Mouse (Mus musculus) ZHBTc4 (cell line): ENCODE results near the gene Sgip1.

Experiments used
- DNase-seq: peaks from one replicate; pipeline ENCODE4 v3.0.0-alpha.2; 2011; ENCODE audit warnings: low read depth, low spot score

The Sgip1 gene

GRCm38 (mm10) chr4:102899683-102900082 is 158.6 kb downstream of the Sgip1 start:
- no peak for DNase-seq

- no peak for DNase-seq
Observed at GRCm38 (mm10) chr4:102900166-102900565, 159.1 kb downstream of the Sgip1 start.

GRCm38 (mm10) chr4:102907843-102908427 is 166.8 kb downstream of the Sgip1 start:
- DNase-seq: no peak

GRCm38 (mm10) chr4:102910191-102910590 is 169.1 kb downstream of the Sgip1 start:
- DNase-seq: no peak

- DNase-seq: no peak
Observed at GRCm38 (mm10) chr4:102913176-102913575, 172.1 kb downstream of the Sgip1 start.

- DNase-seq: no peak
Observed at GRCm38 (mm10) chr4:102913700-102914327, 172.7 kb downstream of the Sgip1 start.

GRCm38 (mm10) chr4:102918191-102918590 is 177.1 kb downstream of the Sgip1 start:
- DNase-seq: no peak

- no peak for DNase-seq
Observed at GRCm38 (mm10) chr4:102929491-102929890, 188.4 kb downstream of the Sgip1 start.

GRCm38 (mm10) chr4:102930679-102931078 is 189.6 kb downstream of the Sgip1 start:
- DNase-seq: no peak

- no peak for DNase-seq
Observed at GRCm38 (mm10) chr4:102940266-102940665, 199.2 kb downstream of the Sgip1 start.

GRCm38 (mm10) chr4:102940738-102941137 is 199.6 kb downstream of the Sgip1 start:
- DNase-seq: no peak

GRCm38 (mm10) chr4:102944325-102944724 is 203.2 kb downstream of the Sgip1 start:
- no peak for DNase-seq

- DNase-seq: no peak
Observed at GRCm38 (mm10) chr4:102952476-102952875, 211.4 kb downstream of the Sgip1 start.

- no peak for DNase-seq
Observed at GRCm38 (mm10) chr4:102955294-102955956, 214.3 kb downstream of the Sgip1 start.

GRCm38 (mm10) chr4:102959409-102959808 is 218.3 kb downstream of the Sgip1 start:
- peak; percentile 23 for DNase-seq

- no peak for DNase-seq
Observed at GRCm38 (mm10) chr4:102964174-102964573, 223.1 kb downstream of the Sgip1 start.

GRCm38 (mm10) chr4:102967811-102968210 is 226.7 kb downstream of the Sgip1 start:
- no peak for DNase-seq

- DNase-seq: no peak
Observed at GRCm38 (mm10) chr4:102969599-102969998, 228.5 kb downstream of the Sgip1 start.

- DNase-seq: no peak
Observed at GRCm38 (mm10) chr4:102971159-102971558, 230.1 kb downstream of the Sgip1 start.

GRCm38 (mm10) chr4:102972071-102972470 is 231.0 kb downstream of the Sgip1 start:
- no peak for DNase-seq

- DNase-seq: no peak
Observed at GRCm38 (mm10) chr4:102974172-102974571, 233.1 kb downstream of the Sgip1 start.

- DNase-seq: peak; percentile 80
Observed at GRCm38 (mm10) chr4:102976290-102977275, 235.5 kb downstream of the Sgip1 start.
